Mouse (Mus musculus): ENCODE results near the gene Znrf3. TPM values are rescaled to one million over a fixed set of nuclear protein-coding genes. Genes with fewer than 3 reads are reported as not detected.
A peak's percentile ranks its signal among the peaks of the same experiment; 100 is the strongest.

The Znrf3 gene
- polyA plus RNA-seq, 1 experiment from 2014 or later: 11.7 TPM

DNA sequence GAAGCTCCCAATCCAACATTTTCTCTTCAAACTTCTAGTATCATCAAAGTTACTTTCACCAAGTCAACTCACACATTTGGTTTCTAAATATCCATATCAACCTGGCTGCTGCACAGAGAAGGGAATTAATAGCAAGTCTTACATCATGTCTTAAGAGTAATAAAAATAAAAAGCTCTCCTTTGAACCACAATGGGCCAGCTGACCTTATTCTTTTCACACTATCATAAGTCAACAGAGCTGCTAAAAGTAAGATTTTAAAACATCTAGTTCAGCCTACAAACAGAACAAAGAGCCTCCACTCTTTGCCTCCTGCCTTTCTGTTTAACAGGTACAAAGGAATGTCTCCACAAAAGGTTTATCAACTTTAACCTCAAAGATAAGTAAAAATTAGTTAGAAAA, 7.7 kb downstream of the Znrf3 start:
- no peak overlapping the region for H3K9ac ChIP-seq (replicated peaks; ENCODE audit: low read length)
- H3K4me1 ChIP-seq (ENCODE audit: control insufficient read depth, insufficient read depth, low read length): no peaks in the 10 kb centered on the region
- H3K27ac ChIP-seq (replicated peaks; ENCODE audit: low read depth, low read length): no peak overlapping the region
- no peak overlapping the region for H3K4me3 ChIP-seq (ENCODE audit: low read depth, low read length)
- H3K4me2 ChIP-seq (ENCODE audit: low read depth, low read length): no peak overlapping the region
- no peak for ATAC-seq (replicated peaks; ENCODE audit: insufficient number of reproducible peaks, low FRiP score, low TSS enrichment, low read depth)
- no peaks in the 10 kb centered on the region for H3K27me3 ChIP-seq (ENCODE audit: control insufficient read depth, insufficient read depth, low read length)
- H3K9me3 ChIP-seq (replicated peaks; ENCODE audit: control insufficient read depth, low read length): no peaks in the 10 kb centered on the region
- H3K36me3 ChIP-seq (replicated peaks; ENCODE audit: control insufficient read depth, insufficient read depth, low read depth, low read length): no peaks in the 10 kb centered on the region
- no peak for DNase-seq (ENCODE audit: low spot score)

DNA sequence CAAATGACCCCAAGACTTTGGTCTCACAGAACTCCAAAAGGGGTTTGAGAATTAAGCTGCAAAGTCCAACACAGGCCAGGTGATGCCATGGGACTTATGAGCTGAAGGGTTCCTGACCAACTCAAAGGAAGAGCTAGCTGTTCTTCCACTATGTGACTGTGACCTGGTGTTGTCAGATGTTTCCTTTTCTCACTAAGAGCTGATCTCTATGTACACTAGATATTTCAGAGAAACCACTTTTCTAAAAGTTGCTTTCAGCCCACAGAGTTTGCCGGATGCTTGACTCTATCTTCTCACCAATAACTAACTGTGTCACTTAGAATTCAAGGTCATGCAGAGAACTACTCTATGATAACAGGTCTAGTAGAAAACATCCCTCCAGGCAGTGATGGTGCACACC, 9.2 kb downstream of the Znrf3 start:
- Histone ChIP-seq H3K4me1 (ENCODE audit: control insufficient read depth, insufficient read depth, low read length) (no peaks in the 10 kb centered on the region), H3K4me2 (ENCODE audit: low read depth, low read length) (no peak overlapping the region), H3K9me3 (replicated peaks; ENCODE audit: control insufficient read depth, low read length) (no peaks in the 10 kb centered on the region), H3K9ac (replicated peaks; ENCODE audit: low read length) (no peak overlapping the region), H3K36me3 (replicated peaks; ENCODE audit: control insufficient read depth, insufficient read depth, low read depth, low read length) (no peaks in the 10 kb centered on the region), H3K27me3 (ENCODE audit: control insufficient read depth, insufficient read depth, low read length) (no peaks in the 10 kb centered on the region), H3K27ac (replicated peaks; ENCODE audit: low read depth, low read length) (no peak overlapping the region), H3K4me3 (ENCODE audit: low read depth, low read length) (no peak overlapping the region)
- 95% methylated on average over 1 of the region's 1 CpGs for whole genome bisulfite sequencing
- DNase-seq (ENCODE audit: low spot score): no peak
- ATAC-seq (replicated peaks; ENCODE audit: insufficient number of reproducible peaks, low FRiP score, low TSS enrichment, low read depth): no peak

DNA sequence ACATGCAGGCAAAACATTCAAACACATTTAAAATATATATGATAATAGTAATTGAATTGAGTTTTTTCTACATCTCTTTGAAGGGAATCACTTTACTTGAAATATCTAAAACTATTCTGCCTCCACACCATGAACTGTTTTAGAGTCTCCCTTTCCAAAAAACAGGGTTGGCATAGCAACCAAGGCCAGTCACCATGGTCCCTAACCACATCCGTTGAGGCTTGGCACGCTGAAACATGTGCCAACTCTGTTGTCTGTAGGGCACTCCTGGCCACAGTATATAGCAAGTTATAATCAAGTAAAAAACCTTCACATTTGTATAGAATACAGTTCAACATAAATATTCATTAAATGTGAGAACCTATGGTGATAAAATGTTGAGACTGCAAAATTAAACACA, 12.3 kb downstream of the Znrf3 start:
- Histone ChIP-seq H3K36me3 (replicated peaks; ENCODE audit: control insufficient read depth, insufficient read depth, low read depth, low read length) (no peaks in the 10 kb centered on the region), H3K4me3 (ENCODE audit: low read depth, low read length) (no peak overlapping the region), H3K4me2 (ENCODE audit: low read depth, low read length) (no peak overlapping the region), H3K27ac (replicated peaks; ENCODE audit: low read depth, low read length) (no peak overlapping the region), H3K4me1 (ENCODE audit: control insufficient read depth, insufficient read depth, low read length) (no peaks in the 10 kb centered on the region), H3K9ac (replicated peaks; ENCODE audit: low read length) (no peak overlapping the region), H3K9me3 (replicated peaks; ENCODE audit: control insufficient read depth, low read length) (no peaks in the 10 kb centered on the region), H3K27me3 (ENCODE audit: control insufficient read depth, insufficient read depth, low read length) (no peaks in the 10 kb centered on the region)
- ATAC-seq (replicated peaks; ENCODE audit: insufficient number of reproducible peaks, low FRiP score, low TSS enrichment, low read depth) (no peak), DNase-seq (ENCODE audit: low spot score) (no peak)
- WGBS: 94% methylated on average over 2 of the region's 2 CpGs

DNA sequence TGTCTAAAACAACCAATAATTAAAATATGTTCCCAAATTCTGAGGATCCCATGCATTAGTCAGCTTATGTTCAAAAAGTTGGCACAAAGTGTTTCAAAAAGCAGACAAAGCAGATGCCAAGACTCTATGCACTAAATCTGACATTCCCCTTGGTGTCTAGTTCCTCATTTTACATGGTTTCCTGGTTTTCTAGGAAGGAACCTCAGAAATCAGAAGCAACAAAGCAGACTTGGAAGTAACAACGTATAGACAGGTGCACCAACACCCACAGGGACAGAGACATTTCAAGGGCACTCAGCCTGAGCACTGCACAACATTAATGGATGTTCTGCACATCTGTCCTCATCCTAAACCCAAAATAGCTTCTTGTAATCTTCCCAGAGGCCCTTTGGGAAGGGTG, 13.8 kb downstream of the Znrf3 start:
- no peaks in the 10 kb centered on the region for H3K27me3 ChIP-seq (ENCODE audit: control insufficient read depth, insufficient read depth, low read length)
- ATAC-seq (replicated peaks; ENCODE audit: insufficient number of reproducible peaks, low FRiP score, low TSS enrichment, low read depth): no peak
- H3K4me1 ChIP-seq (ENCODE audit: control insufficient read depth, insufficient read depth, low read length): no peaks in the 10 kb centered on the region
- no peak overlapping the region for H3K4me3 ChIP-seq (ENCODE audit: low read depth, low read length)
- WGBS: 66% methylated on average over 1 of the region's 1 CpGs
- H3K9me3 ChIP-seq (replicated peaks; ENCODE audit: control insufficient read depth, low read length): no peaks in the 10 kb centered on the region
- H3K27ac ChIP-seq (replicated peaks; ENCODE audit: low read depth, low read length): no peak overlapping the region
- no peak for DNase-seq (ENCODE audit: low spot score)
- no peaks in the 10 kb centered on the region for H3K36me3 ChIP-seq (replicated peaks; ENCODE audit: control insufficient read depth, insufficient read depth, low read depth, low read length)
- no peak overlapping the region for H3K4me2 ChIP-seq (ENCODE audit: low read depth, low read length)
- no peak overlapping the region for H3K9ac ChIP-seq (replicated peaks; ENCODE audit: low read length)

DNA sequence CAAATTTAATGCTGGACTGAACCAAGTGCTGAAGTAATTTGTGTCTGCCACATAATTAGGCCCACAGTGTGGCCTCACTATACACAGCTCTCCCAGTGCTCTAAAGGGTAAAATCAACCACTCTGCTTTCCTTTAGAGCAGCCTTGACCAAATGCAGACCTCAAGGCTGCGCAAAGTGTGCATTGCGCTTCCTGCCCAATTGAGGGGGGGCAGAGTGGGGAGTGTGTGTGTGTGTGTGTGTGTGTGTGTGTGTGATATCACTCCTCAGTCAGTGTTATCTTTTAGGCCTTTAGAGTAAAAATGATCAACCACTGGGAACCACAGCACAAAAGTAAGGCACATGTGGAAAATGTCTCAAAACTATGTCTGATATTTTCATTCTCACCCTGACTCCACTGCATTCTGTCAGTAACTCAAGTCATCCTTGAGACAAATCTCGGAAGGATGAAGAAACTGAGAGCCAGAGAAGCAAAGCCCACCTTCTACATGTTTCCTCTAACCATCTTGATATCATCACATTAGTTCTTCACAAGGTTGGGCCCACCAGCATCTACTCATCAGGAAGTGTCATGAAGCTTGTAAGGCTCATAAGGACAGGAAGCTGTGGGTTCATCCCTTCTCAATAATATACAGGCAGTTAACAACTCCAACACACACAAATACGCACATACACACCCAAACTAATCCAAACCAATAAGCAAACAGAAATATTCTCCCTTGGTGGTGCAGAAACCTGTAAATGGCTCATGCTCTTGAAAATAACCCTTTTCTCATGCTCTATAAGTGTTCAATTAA, 15.1 kb downstream of the Znrf3 start:
- 84% methylated on average over 4 of the region's 4 CpGs for WGBS
- no peak overlapping the region for H3K4me2 ChIP-seq (ENCODE audit: low read depth, low read length)
- DNase-seq (ENCODE audit: low spot score) (no peak), ATAC-seq (replicated peaks; ENCODE audit: insufficient number of reproducible peaks, low FRiP score, low TSS enrichment, low read depth) (no peak)
- no peaks in the 10 kb centered on the region for H3K27me3 ChIP-seq (ENCODE audit: control insufficient read depth, insufficient read depth, low read length)
- no peaks in the 10 kb centered on the region for H3K9me3 ChIP-seq (replicated peaks; ENCODE audit: control insufficient read depth, low read length)
- H3K27ac ChIP-seq (replicated peaks; ENCODE audit: low read depth, low read length): no peak overlapping the region
- no peaks in the 10 kb centered on the region for H3K4me1 ChIP-seq (ENCODE audit: control insufficient read depth, insufficient read depth, low read length)
- H3K9ac ChIP-seq (replicated peaks; ENCODE audit: low read length): no peak overlapping the region
- no peaks in the 10 kb centered on the region for H3K36me3 ChIP-seq (replicated peaks; ENCODE audit: control insufficient read depth, insufficient read depth, low read depth, low read length)
- no peak overlapping the region for H3K4me3 ChIP-seq (ENCODE audit: low read depth, low read length)

DNA sequence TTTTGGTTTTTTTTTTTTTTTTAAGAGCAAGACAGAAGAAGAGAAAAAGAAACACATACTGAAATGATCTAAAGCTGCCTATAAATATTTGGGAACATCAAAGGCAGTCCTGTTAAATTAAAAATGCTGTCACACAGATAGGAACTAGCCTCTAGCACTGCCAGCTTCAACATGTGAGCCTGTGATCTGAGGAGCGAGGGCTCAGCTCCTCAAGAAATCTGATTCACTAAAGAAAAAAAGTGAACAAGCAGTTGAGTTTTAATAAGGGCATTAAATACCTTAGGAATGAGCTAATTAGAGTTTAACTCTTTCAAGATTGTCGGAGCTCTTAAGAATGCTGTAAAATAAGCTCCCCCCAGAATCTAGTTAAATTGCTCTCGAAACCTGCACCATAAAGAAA, 17.4 kb downstream of the Znrf3 start:
- Histone ChIP-seq H3K9ac (replicated peaks; ENCODE audit: low read length) (no peak overlapping the region), H3K4me3 (ENCODE audit: low read depth, low read length) (no peak overlapping the region), H3K4me2 (ENCODE audit: low read depth, low read length) (no peak overlapping the region), H3K27ac (replicated peaks; ENCODE audit: low read depth, low read length) (no peak overlapping the region), H3K9me3 (replicated peaks; ENCODE audit: control insufficient read depth, low read length) (no peaks in the 10 kb centered on the region), H3K27me3 (ENCODE audit: control insufficient read depth, insufficient read depth, low read length) (no peaks in the 10 kb centered on the region), H3K4me1 (ENCODE audit: control insufficient read depth, insufficient read depth, low read length) (no peaks in the 10 kb centered on the region), H3K36me3 (replicated peaks; ENCODE audit: control insufficient read depth, insufficient read depth, low read depth, low read length) (no peaks in the 10 kb centered on the region)
- DNase-seq (ENCODE audit: low spot score) (peak; percentile 36), ATAC-seq (replicated peaks; ENCODE audit: insufficient number of reproducible peaks, low FRiP score, low TSS enrichment, low read depth) (no peak)
- WGBS: 57% methylated on average over 3 of the region's 3 CpGs

DNA sequence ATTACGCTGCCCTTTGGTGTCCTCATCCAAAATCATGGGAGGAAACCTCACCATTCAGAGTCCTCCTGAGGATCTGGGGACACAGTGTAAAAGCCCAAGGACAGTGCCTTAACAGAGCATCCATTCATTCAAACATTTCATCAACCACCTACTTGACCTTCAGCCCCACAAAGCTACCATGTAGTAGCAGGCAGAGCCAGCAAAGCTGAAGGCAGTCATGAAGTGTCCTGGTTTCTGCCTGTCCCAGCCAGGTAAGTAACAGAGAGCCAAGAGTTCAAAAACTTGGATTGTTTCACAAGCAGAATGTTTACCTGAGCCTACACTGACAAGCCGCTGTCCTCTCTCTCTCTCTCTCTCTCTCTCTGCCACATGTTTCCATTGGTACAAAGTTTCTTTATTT, 18.3 kb downstream of the Znrf3 start:
- no peaks in the 10 kb centered on the region for H3K9me3 ChIP-seq (replicated peaks; ENCODE audit: control insufficient read depth, low read length)
- no peak overlapping the region for H3K9ac ChIP-seq (replicated peaks; ENCODE audit: low read length)
- 91% methylated on average over 2 of the region's 2 CpGs for WGBS
- no peak for ATAC-seq (replicated peaks; ENCODE audit: insufficient number of reproducible peaks, low FRiP score, low TSS enrichment, low read depth)
- no peak overlapping the region for H3K4me3 ChIP-seq (ENCODE audit: low read depth, low read length)
- H3K27ac ChIP-seq (replicated peaks; ENCODE audit: low read depth, low read length): no peak overlapping the region
- H3K4me2 ChIP-seq (ENCODE audit: low read depth, low read length): no peak overlapping the region
- H3K27me3 ChIP-seq (ENCODE audit: control insufficient read depth, insufficient read depth, low read length): no peaks in the 10 kb centered on the region
- H3K4me1 ChIP-seq (ENCODE audit: control insufficient read depth, insufficient read depth, low read length): no peaks in the 10 kb centered on the region
- no peak for DNase-seq (ENCODE audit: low spot score)
- H3K36me3 ChIP-seq (replicated peaks; ENCODE audit: control insufficient read depth, insufficient read depth, low read depth, low read length): no peaks in the 10 kb centered on the region

DNA sequence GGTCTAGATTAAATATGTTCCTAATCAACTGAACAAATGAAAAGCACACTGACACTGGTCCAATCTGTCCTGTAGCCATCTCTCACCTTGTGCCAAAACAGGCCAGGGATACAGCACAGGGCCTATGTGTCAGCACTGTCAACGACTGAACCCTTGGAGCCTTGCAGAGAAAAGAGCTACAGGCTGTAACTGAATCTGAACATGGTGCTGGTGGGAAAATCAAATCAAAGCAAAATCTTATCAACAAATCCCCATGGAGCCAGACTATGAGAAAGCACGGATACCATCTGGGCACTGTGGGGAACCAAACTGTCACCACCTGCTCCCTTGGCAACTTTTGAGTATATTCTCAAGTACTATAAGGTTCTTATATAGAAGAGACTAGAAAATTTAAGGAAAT, 19.5 kb downstream of the Znrf3 start:
- Histone ChIP-seq H3K4me2 (ENCODE audit: low read depth, low read length) (no peak overlapping the region), H3K9ac (replicated peaks; ENCODE audit: low read length) (no peak overlapping the region), H3K4me1 (ENCODE audit: control insufficient read depth, insufficient read depth, low read length) (no peaks in the 10 kb centered on the region), H3K36me3 (replicated peaks; ENCODE audit: control insufficient read depth, insufficient read depth, low read depth, low read length) (no peaks in the 10 kb centered on the region), H3K27me3 (ENCODE audit: control insufficient read depth, insufficient read depth, low read length) (no peaks in the 10 kb centered on the region), H3K4me3 (ENCODE audit: low read depth, low read length) (no peak overlapping the region), H3K27ac (replicated peaks; ENCODE audit: low read depth, low read length) (no peak overlapping the region), H3K9me3 (replicated peaks; ENCODE audit: control insufficient read depth, low read length) (no peaks in the 10 kb centered on the region)
- DNase-seq (ENCODE audit: low spot score) (no peak), ATAC-seq (replicated peaks; ENCODE audit: insufficient number of reproducible peaks, low FRiP score, low TSS enrichment, low read depth) (no peak)
- 51% methylated on average over 2 of the region's 2 CpGs for WGBS
